Mouse (Mus musculus): ENCODE data around the gene Sstr3. TPM values are rescaled to one million over a fixed set of nuclear protein-coding genes. Genes with fewer than 3 reads are reported as not detected.

Gene Sstr3
- total RNA-seq, 1 experiment from 2014 or later: 0.58 TPM

GRCm38 (mm10) chr15:78530671-78531450 is 13.6 kb downstream of the Sstr3 start, which contains the start of gene C1qtnf6:
TSS of gene C1qtnf6 (minus strand) at chr15:78531416.
- peak; percentile 84 for DNase-seq

GRCm38 (mm10) chr15:78530141-78530540 is 14.3 kb downstream of the Sstr3 start:
- DNase-seq: no peak

GRCm38 (mm10) chr15:78529428-78529990 is 15.0 kb downstream of the Sstr3 start:
- DNase-seq: peak; percentile 83

- no peak for DNase-seq
These were observed 15.6 kb downstream of the Sstr3 start for GRCm38 (mm10) chr15:78528726-78529411.

- no peak for DNase-seq
These were observed 16.5 kb downstream of the Sstr3 start for GRCm38 (mm10) chr15:78527973-78528372.

GRCm38 (mm10) chr15:78524163-78524562 is 20.3 kb downstream of the Sstr3 start:
- DNase-seq: no peak

- DNase-seq: no peak
These were observed 22.6 kb downstream of the Sstr3 start for GRCm38 (mm10) chr15:78521892-78522291.

- no peak for DNase-seq
These were observed 23.2 kb downstream of the Sstr3 start for GRCm38 (mm10) chr15:78521331-78521730.

GRCm38 (mm10) chr15:78520112-78520715 is 24.3 kb downstream of the Sstr3 start:
- no peak for DNase-seq

- no peak for DNase-seq
These were observed 26.3 kb downstream of the Sstr3 start for GRCm38 (mm10) chr15:78518221-78518620.

- DNase-seq: no peak
These were observed 28.7 kb downstream of the Sstr3 start for GRCm38 (mm10) chr15:78515759-78516158.

- DNase-seq: peak; percentile 79
These were observed 29.9 kb downstream of the Sstr3 start for GRCm38 (mm10) chr15:78514393-78515146.

- no peak for DNase-seq
These were observed 31.5 kb downstream of the Sstr3 start for GRCm38 (mm10) chr15:78513019-78513418.

- DNase-seq: no peak
These were observed 32.5 kb downstream of the Sstr3 start for GRCm38 (mm10) chr15:78511951-78512350.

GRCm38 (mm10) chr15:78510736-78511135 is 33.7 kb downstream of the Sstr3 start:
- no peak for DNase-seq

GRCm38 (mm10) chr15:78510121-78510576 is 34.3 kb downstream of the Sstr3 start:
- DNase-seq: no peak

- DNase-seq: no peak
These were observed 35.1 kb downstream of the Sstr3 start for GRCm38 (mm10) chr15:78509297-78509899.

- DNase-seq: no peak
These were observed 36.0 kb downstream of the Sstr3 start for GRCm38 (mm10) chr15:78508443-78508842.

- no peak for DNase-seq
These were observed 38.9 kb downstream of the Sstr3 start for GRCm38 (mm10) chr15:78505541-78505940.

GRCm38 (mm10) chr15:78504816-78505215 is 39.7 kb downstream of the Sstr3 start:
- no peak for DNase-seq

- no peak for DNase-seq
These were observed 40.5 kb downstream of the Sstr3 start for GRCm38 (mm10) chr15:78504013-78504412.

Measured in adrenal gland, postnatal 25 days (tissue).